Mouse (Mus musculus): ENCODE results near the gene Styxl1.
A peak's percentile ranks its signal among the peaks of the same experiment; 100 is the strongest.

The Styxl1 gene

DNA sequence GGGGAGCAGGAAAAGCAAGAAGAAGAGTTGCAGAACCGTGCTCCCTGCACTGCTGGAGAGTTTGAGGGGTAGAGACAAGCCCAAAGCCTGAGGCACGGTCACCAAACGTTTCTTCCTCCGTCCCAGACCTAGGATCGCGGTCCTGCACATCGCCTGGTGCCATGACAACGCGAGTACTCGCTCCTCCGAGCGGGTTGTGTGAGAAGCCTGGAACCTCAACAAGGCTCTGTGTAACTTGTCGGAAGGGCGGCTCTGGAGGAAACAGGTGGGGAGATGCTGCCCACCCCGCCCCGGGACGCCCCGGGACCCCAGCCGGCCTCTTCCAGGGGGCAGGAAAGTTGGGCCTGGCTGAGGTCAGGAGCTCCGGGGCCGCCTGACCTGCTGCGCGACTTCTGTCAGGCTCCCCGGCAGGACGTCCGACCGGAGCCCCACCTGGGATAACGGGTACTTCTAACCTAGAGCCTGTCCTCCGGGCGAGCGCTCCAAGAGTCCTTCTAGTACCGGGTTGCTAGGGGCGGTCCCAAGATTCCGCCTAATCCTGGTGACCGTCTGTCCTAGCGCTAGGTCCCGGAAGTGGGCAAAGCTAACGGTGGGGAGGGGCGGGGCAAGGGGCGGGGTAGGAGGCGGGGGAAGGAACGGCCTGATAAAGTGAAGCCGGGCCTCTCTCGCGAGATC lies at the start of gene Styxl1:
Gene Styxl1 (minus strand): TSS at position 590 of the 675 bp plus-strand sequence.
- no peak for DNase-seq (ENCODE audit: low spot score in 2 of 2)

DNA sequence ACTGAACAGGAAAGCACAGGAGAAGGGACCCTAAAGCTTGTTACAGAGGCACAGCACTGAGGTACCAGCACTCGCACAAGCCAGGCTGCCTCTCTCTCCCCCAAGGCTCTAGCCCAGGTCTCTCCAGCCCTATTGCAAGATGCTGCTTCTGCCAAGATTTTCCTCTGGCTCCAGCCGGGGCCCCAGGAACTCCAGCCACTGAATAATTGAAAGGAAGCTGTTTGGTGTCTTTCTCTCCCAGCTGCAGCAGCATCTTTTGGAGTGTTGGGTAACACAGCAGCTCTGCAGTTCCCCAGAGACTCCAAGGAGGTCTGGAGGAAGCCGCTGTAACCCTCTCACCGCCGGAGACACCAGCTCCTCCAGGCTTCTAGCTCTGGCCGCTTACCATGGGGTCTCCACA lies 48.0 kb upstream of the Styxl1 start:
- no peak for DNase-seq (ENCODE audit: low spot score in 2 of 2)

DNA sequence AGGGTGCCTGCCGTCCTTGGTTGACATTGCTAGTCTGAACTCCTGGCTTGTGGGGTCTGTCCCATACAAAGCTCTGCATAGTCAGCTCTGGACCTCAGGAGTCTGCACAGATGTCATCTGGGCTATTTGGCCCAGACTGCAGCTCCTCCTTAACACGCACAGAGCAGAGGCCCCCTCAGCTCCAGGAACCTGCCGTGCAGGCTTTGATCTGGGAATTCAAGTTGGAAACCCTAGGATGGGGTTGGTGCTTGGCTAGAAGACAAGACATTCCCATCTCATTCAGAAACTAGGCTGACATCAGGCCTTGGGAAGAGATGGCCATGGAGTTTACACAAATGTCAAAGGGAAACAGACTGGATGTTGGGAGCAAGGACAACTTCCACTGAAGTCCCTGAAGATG lies 46.3 kb upstream of the Styxl1 start:
- DNase-seq (ENCODE audit: low spot score in 2 of 2): no peak

DNA sequence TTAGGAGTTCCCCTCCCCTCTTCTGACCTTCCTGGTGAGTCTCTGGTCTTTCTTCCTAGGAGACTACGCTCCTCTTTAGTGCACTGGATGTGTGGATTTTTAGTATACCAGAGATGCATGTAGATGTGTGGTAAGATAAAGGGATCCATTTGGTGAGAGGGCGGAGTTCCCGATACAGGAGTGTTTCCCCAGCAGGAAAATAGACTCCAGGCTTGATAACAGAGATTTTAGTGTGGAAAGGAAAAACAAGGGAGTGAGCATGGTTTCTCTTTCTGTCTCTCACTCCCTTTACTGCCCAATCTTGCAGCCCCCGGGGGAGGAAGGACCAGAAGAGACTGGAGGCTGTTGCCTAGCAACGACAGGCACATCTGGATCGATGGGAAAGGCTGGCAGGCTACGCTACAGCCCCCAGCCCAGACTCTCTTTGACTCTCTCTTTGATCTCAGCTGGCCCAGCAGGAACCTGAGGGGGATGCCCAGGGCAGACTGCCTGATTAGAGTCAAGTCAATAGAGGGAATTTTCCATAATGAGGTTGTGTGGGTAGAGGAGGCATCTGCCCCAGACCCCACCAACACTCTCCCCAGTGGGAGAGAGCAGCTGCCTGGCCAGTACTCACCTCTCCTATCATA lies 44.2 kb upstream of the Styxl1 start:
- peak in 1 of 2 experiments; percentile 35 for DNase-seq (ENCODE audit: low spot score in 2 of 2)

DNA sequence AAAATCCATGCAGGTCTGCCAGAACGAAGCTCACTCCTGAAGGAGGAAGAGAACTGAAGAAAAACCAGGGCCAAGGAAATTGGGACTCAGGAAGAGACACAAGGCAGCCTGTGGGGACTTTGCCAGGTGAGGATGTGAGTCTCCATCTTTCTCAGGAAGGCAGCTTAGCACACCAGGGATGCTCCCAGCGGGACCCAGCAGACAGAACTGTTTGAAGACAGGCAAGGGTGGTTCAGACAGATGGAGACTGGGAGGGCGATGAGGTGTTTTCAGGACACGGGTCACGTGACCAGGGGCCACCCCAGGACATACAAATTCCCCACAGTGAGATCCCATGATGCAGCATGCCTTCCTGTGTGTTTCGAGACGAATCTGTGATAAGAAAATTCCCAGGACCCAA lies 40.3 kb upstream of the Styxl1 start:
- DNase-seq (ENCODE audit: low spot score in 2 of 2): peak in 1 of 2 experiments; percentile 31

DNA sequence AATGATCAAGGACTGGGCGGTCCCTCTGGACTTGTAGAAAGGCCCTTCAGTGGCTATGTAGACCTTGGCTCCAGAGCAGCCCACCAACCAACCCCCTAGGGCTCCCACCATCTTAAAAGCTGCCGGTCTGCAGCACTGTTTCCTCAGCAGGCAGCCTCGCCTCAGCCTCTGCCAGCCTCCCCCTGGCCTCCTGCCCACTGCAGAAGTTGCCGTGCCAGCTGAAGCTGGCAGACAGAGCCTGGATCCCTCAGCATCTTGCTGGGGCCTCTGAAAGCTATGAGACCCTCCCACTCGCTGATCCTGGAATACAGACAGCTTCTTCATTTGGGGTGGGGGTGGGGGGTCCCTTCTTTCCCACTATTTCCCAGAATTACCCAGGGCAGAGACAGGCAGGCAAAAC lies 34.8 kb upstream of the Styxl1 start:
- DNase-seq (ENCODE audit: low spot score in 2 of 2): peak; percentile 63 to 77

DNA sequence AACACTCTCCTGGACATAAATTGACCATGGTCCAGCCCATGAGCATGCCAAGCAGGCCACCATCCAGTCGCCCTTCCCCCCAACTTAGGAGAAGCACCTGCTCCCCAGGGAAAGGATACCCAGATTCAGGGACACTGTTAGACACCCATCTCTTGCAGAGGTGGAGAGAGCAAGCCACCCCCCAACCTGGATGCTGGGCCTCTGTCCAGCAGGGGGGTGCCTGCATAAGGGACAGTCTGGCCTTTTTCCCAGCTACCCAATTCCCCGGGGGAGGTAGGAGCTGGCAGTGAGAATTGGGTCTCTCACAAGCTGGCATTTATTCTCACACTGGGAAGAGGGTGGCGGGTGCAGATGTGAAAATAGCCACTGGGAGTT lies 29.1 kb upstream of the Styxl1 start:
- DNase-seq (ENCODE audit: low spot score in 2 of 2): peak; percentile 47 to 63

DNA sequence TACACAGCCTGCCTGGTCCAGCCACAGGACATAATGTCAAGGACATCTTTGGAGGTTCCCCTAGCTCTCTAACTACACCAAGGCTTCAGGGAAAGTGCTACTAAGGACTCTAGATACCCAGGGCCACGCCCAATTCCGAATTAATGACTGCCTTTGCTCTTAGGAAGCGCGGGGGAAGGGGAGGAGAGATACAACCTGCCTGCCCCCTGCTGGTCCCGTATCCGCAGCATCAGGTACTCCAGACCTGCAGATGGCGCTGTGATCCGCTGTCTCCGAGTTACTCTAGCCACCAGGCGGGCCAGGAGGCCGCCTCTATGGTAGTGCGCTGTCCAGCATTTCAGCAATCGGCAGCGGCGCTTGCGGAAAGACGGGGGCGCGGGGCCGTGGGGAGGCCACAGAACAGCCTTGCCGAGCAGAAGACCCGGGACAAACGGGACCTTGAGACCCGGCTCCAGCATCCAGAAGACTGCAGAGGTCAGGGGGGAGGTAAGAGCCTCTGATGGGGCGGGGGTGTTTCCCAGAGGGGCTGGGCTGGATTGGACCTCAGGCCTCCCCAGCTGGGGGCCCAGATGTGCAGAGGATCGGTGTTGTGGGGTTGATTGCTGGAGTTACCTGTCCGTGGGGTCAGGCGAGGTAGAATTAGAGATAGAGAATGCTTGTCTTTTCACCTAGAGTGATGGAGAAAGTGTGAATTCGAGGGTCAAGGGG lies 28.5 kb upstream of the Styxl1 start, which contains the start of gene Srrm3:
Gene Srrm3 (plus strand): TSS at position 336 of the 708 bp plus-strand sequence.
- peak; percentile 92 to 94 for DNase-seq (ENCODE audit: low spot score in 2 of 2)

DNA sequence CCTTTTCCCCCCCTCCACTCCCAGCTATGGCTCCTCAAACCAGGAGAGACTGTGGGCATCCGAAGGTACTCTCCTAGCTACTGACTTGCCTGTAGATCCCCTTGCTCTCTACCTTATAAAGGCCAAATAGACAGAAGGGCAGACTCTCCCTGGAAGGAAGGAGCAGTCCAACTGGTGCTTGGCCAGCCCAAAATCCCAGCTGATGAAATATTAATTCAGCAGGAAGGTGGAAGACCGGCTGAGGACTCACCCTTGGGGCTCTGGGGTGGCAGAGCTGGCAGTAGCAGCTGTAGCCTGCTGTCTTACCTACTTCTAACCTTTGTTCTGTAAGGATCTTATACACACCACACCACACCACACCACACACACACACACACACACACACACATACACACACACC lies 26.6 kb upstream of the Styxl1 start:
- no peak for DNase-seq (ENCODE audit: low spot score in 2 of 2)

DNA sequence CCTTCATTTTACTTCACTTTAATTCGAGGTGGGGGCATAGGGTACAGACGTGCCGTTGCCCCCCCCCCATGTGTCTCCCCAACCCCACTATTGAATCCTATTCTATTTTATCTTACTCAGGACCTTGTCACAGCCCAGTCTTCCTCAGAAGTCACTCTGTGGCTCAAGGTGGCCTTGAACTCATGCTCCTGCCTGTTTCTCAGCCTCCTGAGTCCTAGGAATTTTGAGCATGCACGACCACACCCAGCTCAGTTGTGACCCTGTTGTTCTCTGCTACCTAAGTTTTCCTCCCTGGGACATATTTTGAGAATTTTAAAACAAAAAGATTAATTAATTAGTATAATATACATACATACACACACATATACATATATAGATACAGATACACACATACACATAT lies 25.5 kb upstream of the Styxl1 start:
- no peak for DNase-seq (ENCODE audit: low spot score in 2 of 2)

DNA sequence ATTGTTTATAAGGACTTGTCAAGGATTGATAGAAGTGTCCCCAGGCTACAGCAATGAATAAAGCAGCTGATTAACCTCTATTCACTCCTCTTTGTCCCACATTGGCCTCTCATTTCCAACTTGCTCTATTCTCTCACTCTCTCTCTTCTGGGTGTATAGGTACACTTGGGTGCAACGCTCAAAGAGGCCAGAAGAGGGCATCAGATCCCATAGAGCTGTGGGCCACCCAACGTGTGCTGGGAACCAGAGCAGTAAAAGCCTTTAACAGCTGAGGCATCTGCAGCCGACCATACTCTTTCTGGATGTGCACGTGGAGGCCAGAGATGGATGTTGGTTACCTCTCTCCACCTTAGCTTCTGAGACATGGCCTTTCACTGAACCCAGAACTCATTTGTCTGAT lies 24.9 kb upstream of the Styxl1 start:
- no peak for DNase-seq (ENCODE audit: low spot score in 2 of 2)

DNA sequence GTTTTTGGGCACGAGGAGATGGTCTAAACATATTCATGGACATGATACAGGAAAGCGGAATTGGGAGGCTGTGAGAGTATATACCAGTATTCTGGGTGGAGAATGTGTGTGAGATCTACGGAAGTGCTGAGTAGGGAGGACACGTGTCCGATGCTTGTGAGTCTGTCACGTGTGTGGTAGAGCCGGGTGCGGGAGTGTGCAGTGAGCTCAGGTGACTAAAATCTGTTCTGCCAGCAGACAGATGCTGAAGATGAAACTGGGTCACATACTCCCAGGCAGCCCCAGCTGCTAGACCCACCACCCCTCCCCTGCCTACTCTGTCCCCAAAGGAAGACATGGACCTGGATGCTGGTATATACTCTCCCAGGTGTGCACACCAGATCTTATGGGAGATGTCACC lies 24.5 kb upstream of the Styxl1 start:
- peak in 1 of 2 experiments; percentile 29 for DNase-seq (ENCODE audit: low spot score in 2 of 2)

DNA sequence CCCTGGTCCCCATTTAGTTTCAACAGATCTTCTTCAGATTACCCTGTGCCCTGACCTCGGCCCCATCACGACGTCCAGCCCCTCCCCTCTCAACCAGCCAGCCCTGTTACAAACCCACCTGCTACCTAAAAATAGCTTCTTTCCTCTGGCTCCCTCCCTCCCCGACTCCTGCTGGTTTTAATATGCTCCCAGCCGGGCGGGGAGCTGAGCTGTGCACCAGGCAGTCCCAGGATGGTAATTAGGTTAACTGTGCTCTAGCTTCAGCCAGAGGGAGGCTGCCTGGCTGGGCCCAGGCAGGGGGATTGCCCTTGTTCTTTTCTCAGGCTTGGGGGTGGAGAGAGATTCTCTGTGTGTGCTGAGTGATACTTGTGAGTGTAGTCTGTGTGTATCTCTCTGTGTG lies 22.7 kb upstream of the Styxl1 start:
- no peak for DNase-seq (ENCODE audit: low spot score in 2 of 2)

DNA sequence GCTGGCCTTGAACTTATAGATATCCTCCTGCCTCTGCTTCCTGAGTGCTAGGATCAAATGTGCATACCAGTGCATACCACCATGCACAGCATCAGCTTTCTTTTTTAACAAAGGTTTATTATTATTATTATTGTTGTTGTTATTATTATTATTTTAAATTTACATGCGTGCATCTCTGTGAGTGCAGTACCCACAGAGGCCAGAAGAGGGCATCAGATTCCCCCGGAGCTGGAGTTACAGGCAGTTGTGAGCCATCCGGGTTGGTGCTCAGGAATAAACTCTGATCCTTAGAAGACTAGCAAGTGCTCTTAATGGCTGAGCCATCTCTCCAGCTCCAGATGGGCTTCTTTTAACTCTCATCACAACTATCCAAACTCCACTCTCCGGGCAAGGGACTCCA lies 21.6 kb upstream of the Styxl1 start:
- DNase-seq (ENCODE audit: low spot score in 2 of 2): no peak

DNA sequence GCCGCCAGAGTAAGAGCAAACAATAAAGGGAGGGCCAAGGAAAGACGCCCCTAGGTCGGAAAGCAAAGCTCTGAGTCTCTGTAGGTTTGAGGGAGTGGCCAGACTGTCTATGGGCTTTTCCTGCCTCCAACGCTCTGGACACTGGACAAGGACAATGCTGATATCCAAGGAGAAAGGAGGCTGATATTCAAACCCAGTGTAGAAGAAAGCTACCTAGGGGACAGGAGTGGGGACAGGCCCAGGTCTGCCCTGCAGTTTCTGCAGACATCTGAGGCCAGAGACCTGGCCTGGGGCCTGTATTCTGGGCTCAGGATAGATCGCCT lies 16.6 kb upstream of the Styxl1 start:
- DNase-seq (ENCODE audit: low spot score in 2 of 2): no peak

DNA sequence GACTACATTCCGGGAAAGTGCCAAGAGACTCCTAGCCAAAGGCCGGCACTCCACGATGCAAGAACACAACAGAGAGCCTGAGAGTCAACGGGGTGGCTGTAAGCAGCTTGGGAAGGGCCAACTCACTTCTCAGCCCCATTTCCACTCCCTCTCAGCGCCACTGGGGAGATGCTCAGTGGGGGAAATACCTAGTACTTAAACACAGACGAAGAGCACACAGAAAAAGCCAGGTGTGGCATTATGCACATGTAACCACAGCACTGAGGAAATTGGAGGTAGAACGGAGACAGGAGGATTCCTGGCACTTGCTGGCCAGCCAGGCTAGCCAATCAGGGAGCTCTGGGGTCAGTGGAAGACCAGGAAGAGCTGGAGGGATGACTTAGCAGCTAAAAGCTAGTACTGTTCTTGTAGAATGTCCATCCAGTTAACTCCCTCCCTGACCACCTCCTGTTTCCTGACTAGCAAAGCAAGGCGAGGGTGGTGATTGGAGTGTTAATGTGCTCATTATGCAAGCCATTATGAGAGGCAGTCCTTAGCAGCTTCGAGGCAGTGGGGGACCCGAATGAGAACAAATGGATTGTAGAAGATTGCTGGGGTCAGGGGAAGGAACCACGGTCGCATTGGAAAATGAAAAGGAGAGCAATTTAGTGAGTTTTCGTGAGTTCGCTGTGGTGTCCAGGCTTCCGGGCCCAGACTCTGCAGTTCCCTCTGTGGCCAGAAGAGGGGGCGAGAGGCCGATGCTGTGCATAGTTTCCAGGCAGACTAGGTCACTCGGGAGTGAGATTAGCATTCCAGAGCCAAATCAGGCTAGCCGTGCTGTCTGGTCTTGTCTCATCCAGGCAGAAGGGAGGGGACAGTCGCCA lies 16.0 kb upstream of the Styxl1 start:
- peak; percentile 91 to 95 for DNase-seq (ENCODE audit: low spot score in 2 of 2)

DNA sequence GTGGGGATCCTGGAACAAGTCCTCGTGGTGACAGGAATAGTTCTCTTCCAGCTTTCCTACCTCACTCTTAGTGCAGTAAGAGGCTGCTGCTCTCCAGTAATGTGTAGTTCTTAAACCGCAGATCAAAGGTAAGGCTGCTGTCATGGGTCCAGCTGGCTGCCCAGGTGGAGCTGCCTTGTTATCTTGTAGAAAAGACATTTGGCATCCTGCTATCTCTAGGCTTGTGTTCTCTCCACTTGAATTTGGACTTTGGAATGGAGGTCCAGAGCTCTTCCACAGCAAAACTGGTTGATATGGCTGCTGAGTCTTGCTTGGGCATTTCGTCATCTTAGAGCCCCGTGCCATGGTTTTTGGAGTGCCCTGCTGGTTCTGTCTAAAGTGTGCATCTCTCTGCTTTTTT lies 4.7 kb upstream of the Styxl1 start:
- no peak for DNase-seq (ENCODE audit: low spot score in 2 of 2)

DNA sequence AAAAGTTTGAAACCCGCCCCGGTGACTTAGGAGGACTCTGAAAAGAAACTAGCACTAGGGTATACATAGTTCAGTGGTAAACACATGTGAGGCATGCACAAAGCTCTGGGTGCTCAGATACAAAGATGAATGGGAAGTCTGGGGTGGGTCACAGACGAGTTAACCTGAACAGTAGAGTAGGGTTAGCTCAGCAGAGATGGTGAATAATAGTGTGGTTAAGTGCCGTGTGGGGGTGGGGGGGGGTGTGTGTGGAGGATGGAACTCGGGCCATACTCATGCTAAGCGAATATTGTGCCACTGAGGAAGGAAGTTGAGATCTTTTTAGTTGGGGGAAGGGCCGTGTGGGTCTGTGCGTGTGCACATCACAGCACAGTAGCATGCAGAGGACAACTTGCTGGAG lies 2.1 kb upstream of the Styxl1 start:
- DNase-seq (ENCODE audit: low spot score in 2 of 2): no peak

DNA sequence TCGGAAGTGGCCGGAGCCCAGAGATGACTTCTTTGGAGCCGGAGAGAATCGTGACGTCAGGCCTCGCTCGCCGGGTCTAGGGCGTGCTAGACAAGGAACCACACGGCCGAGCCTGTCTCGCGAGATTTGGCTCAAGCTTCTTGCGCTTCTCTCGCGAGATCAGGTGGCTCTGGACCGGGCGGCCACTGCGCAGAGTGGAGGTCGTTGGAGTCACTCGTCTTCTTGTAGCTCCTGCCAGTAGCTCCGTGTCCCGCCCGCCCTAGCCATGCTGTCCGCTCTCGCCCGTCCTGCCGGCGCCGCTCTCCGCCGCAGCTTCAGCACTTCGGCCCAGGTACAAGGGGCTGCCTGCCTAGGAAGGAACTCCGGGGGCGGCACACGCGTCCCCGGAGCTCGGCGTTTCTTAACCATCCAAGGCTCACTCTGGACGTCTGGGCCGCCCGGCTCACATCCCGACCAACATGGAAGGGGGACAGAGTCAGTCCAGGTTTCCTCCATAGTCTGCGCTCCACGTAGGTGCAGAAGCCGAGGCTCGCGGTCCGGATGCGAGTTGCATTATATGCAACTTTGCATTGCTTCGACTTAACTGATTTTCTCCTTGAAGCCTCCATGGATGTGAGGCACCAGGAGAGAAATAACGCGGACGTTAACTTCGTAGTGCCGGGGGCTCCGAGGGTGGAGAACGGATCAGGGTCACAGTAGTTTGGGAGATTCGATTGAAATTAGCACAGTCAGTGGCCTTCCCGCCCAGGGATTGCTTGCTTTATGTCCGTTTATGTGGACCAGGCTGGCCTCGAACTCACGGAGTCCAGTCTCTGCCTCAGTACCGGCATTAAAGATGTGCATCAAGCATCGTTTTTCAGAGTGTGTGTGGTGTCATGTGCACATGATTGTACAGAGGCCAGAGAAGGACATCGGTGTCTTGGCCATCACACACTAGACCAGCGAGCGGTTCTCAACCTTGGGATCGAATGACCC lies 573 bp upstream of the Styxl1 start, which contains the start of gene Mdh2:
Gene Mdh2 (plus strand): TSS at position 10 of the 975 bp plus-strand sequence.
- DNase-seq (ENCODE audit: low spot score in 2 of 2): peak; percentile 96 to 100

DNA sequence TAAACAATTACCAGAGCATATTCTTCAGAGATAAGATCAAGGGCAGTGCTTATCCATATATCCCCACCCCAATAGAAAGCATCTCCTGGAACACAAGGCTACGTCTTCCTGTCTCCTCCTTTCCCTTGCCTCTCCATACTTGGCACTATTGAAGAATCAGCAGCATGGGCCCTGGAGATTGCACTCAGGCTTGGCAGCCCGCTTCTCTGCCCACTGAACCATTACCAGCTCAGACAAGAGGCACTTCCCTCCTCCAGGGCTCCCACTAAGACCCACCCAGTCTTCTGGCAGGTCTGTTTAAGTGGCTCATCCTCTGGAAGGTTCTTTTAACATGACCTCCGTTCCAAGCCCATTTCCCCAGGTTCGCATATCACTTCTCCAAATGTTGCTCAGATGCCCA lies 1.6 kb downstream of the Styxl1 start:
- DNase-seq (ENCODE audit: low spot score in 2 of 2): no peak

DNA sequence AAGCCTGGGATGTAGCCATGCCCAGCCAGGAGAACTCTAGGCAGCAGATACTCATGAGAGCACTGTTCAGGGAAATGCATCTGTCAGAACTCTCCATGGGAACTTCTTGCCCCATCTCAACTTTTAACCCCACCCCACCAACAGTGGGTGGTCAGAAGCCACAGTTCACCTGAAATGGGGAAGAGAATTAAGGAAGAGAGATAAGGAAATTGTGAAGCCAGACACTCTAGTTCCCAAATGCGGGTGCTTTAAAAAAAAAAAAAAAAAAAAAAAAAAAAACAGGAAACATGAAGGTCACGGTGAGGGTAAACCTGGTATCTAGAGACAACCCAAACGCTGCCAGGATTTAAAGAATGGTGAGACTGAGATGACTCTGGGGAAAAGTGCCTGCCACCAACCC lies 5.7 kb downstream of the Styxl1 start:
- no peak for DNase-seq (ENCODE audit: low spot score in 2 of 2)

Data from frontal cortex, postnatal 36 days (tissue).